Mouse (Mus musculus) lung, adult 2 months (tissue): ENCODE results near the gene Pou5f2.

Source experiments
- CTCF ChIP-seq: fragments of 200-500 bp; IDR thresholded peaks from 2 replicates; pipeline ENCODE4 v1.5.1; 2011; ENCODE audit warnings: mild to moderate bottlenecking, low read length, control low read depth; ENCODE audit not compliant: insufficient read depth
- POLR2A ChIP-seq: fragments of 200-500 bp; IDR thresholded peaks from 2 replicates; pipeline ENCODE4 v1.6.1; 2011; ENCODE audit warnings: low read depth, mild to moderate bottlenecking, control low read depth, low read length, borderline replicate concordance; ENCODE audit errors: extremely low read depth

DNA sequence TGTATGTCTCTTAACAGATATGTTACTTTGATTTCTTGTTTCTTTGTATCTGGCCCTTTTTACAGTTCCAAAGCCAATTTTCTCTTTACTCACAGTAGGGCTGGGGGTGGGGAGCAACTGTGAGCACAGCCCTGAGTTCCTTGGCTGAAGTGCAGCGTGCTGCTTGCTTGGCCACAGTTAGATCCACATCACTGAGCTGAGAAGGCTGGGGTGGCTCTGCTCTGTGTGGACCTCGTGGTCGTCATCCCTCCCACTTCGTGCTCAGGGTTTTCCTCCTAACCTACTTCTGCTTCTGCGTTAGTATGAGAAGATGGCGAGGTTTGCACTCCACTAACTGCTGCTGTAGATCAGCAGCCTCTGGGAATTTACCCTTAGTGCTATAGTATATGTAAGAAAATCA lies 18.5 kb downstream of the Pou5f2 start:
- no peak for TF ChIP-seq POLR2A
- no peak for TF ChIP-seq CTCF
